Mouse (Mus musculus): ENCODE measurements around the gene Fbxo28. TPM values are rescaled to one million over a fixed set of nuclear protein-coding genes. Genes with fewer than 3 reads are reported as not detected.
"Not testable (repeated sequence)": the region's sequence is repeated elsewhere in the genome, so short reads cannot be mapped to it uniquely, and the experiment has no call there.

Gene Fbxo28
- polyA plus RNA-seq, 1 experiment from 2014 or later, result 11.5 TPM

GRCm38 (mm10) chr1:182302176-182302870 lies 39.1 kb downstream of the Fbxo28 start:
- Histone ChIP-seq H3K9ac (no peak overlapping the region), H3K4me3 (no peak overlapping the region), H3K27me3 (replicated peaks) (no peaks in the 10 kb centered on the region), H3K27ac (no peak overlapping the region), H3K4me1 (no peaks in the 10 kb centered on the region), H3K36me3 (no peaks in the 10 kb centered on the region), H3K9me3 (replicated peaks) (no peaks in the 10 kb centered on the region), H3K4me2 (no peak overlapping the region)
- no peak for ATAC-seq
- 45% methylated on average over 6 of the region's 6 CpGs for WGBS (ENCODE audit: insufficient replicate concordance)

GRCm38 (mm10) chr1:182297821-182298220 lies 43.6 kb downstream of the Fbxo28 start:
- no peak overlapping the region for H3K4me2 ChIP-seq
- no peak for ATAC-seq
- H3K9me3 ChIP-seq (replicated peaks), result no peaks in the 10 kb centered on the region
- H3K4me3 ChIP-seq, result no peak overlapping the region
- WGBS (ENCODE audit: insufficient replicate concordance), result 84% methylated on average over 5 of the region's 5 CpGs
- H3K4me1 ChIP-seq, result 0 out of 2 replicates have a peak, but pooled peaks cover 4% of the 10 kb centered on the region
- no peak overlapping the region for H3K9ac ChIP-seq
- H3K27ac ChIP-seq, result no peak overlapping the region
- no peaks in the 10 kb centered on the region for H3K27me3 ChIP-seq (replicated peaks)
- no peaks in the 10 kb centered on the region for H3K36me3 ChIP-seq

GRCm38 (mm10) chr1:182297246-182297645 lies 44.2 kb downstream of the Fbxo28 start:
- H3K27me3 ChIP-seq (replicated peaks), result no peaks in the 10 kb centered on the region
- WGBS (ENCODE audit: insufficient replicate concordance), result 74% methylated on average over 3 of the region's 3 CpGs
- no peaks in the 10 kb centered on the region for H3K36me3 ChIP-seq
- no peak for ATAC-seq
- no peak overlapping the region for H3K9ac ChIP-seq
- no peak overlapping the region for H3K4me2 ChIP-seq
- no peaks in the 10 kb centered on the region for H3K9me3 ChIP-seq (replicated peaks)
- no peak overlapping the region for H3K4me3 ChIP-seq
- no peak overlapping the region for H3K27ac ChIP-seq
- peaks cover 10% of the 10 kb centered on the region; the same call in 1 of the 2 replicates for H3K4me1 ChIP-seq

GRCm38 (mm10) chr1:182296816-182297215 lies 44.6 kb downstream of the Fbxo28 start:
- Histone ChIP-seq H3K27me3 (replicated peaks) (no peaks in the 10 kb centered on the region), H3K4me1 (peaks cover 14% of the 10 kb centered on the region; the same call in 1 of the 2 replicates), H3K4me2 (no peak overlapping the region), H3K4me3 (no peak overlapping the region), H3K27ac (no peak overlapping the region), H3K9ac (no peak overlapping the region), H3K36me3 (no peaks in the 10 kb centered on the region), H3K9me3 (replicated peaks) (no peaks in the 10 kb centered on the region)
- 68% methylated on average over 6 of the region's 6 CpGs for WGBS (ENCODE audit: insufficient replicate concordance)
- ATAC-seq, result no peak

- no peak for ATAC-seq
- 72% methylated on average over 6 of the region's 6 CpGs for WGBS (ENCODE audit: insufficient replicate concordance)
- Histone ChIP-seq H3K27me3 (replicated peaks) (no peaks in the 10 kb centered on the region), H3K4me1 (peaks cover 16% of the 10 kb centered on the region; the same call in 1 of the 2 replicates), H3K9ac (no peak overlapping the region), H3K4me3 (no peak overlapping the region), H3K27ac (no peak overlapping the region), H3K9me3 (replicated peaks) (no peaks in the 10 kb centered on the region), H3K4me2 (no peak overlapping the region), H3K36me3 (no peaks in the 10 kb centered on the region)
Measured at GRCm38 (mm10) chr1:182296141-182296540, 45.3 kb downstream of the Fbxo28 start.

- 49% methylated on average over 4 of the region's 4 CpGs for WGBS (ENCODE audit: insufficient replicate concordance)
Measured at GRCm38 (mm10) chr1:182292291-182292690, 49.1 kb downstream of the Fbxo28 start.

GRCm38 (mm10) chr1:182290741-182291140 lies 50.7 kb downstream of the Fbxo28 start:
- not testable (repeated sequence) for ATAC-seq

More at GRCm38 (mm10) chr1:182292291-182292690, 49.1 kb downstream of the Fbxo28 start:
- Histone ChIP-seq H3K9me3 (replicated peaks) (no peaks in the 10 kb centered on the region), H3K4me2 (no peak overlapping the region), H3K36me3 (no peaks in the 10 kb centered on the region), H3K4me1 (peaks cover 16% of the 10 kb centered on the region; the same call in 1 of the 2 replicates), H3K27me3 (replicated peaks) (no peaks in the 10 kb centered on the region), H3K27ac (no peak overlapping the region; the same call in 1 of the 2 replicates), H3K9ac (no peak overlapping the region), H3K4me3 (no peak overlapping the region)
- ATAC-seq, result no peak

GRCm38 (mm10) chr1:182289781-182290180 lies 51.6 kb downstream of the Fbxo28 start:
- Histone ChIP-seq H3K4me3 (no peak overlapping the region), H3K36me3 (no peaks in the 10 kb centered on the region), H3K9me3 (replicated peaks) (no peaks in the 10 kb centered on the region), H3K9ac (no peak overlapping the region), H3K27me3 (replicated peaks) (0 out of 2 replicates have a peak, but pooled peaks cover 2% of the 10 kb centered on the region), H3K27ac (no peak overlapping the region), H3K4me1 (peaks cover 18% of the 10 kb centered on the region; the same call in 1 of the 2 replicates), H3K4me2 (no peak overlapping the region)
- WGBS (ENCODE audit: insufficient replicate concordance), result 59% methylated on average over 2 of the region's 2 CpGs
- ATAC-seq, result no peak

More at GRCm38 (mm10) chr1:182290741-182291140, 50.7 kb downstream of the Fbxo28 start:
- not testable (repeated sequence) for H3K9me3 ChIP-seq (replicated peaks); H3K4me3 ChIP-seq; H3K9ac ChIP-seq; H3K36me3 ChIP-seq; H3K27me3 ChIP-seq (replicated peaks); H3K27ac ChIP-seq; H3K4me2 ChIP-seq
- peaks cover 16% of the 10 kb centered on the region; the same call in 1 of the 2 replicates for H3K4me1 ChIP-seq
- WGBS (ENCODE audit: insufficient replicate concordance), result 72% methylated on average over 3 of the region's 3 CpGs

- no peak for ATAC-seq
- H3K27me3 ChIP-seq (replicated peaks), result 0 out of 2 replicates have a peak, but pooled peaks cover 4% of the 10 kb centered on the region
- H3K9me3 ChIP-seq (replicated peaks), result no peaks in the 10 kb centered on the region
- no peaks in the 10 kb centered on the region for H3K36me3 ChIP-seq
- H3K27ac ChIP-seq, result no peak overlapping the region
- H3K4me3 ChIP-seq, result no peak overlapping the region
- H3K4me1 ChIP-seq, result peaks cover 29% of the 10 kb centered on the region
- WGBS (ENCODE audit: insufficient replicate concordance), result 46% methylated on average over 2 of the region's 2 CpGs
- no peak overlapping the region for H3K4me2 ChIP-seq
- H3K9ac ChIP-seq, result no peak overlapping the region
Measured at GRCm38 (mm10) chr1:182288601-182289000, 52.8 kb downstream of the Fbxo28 start.

GRCm38 (mm10) chr1:182287781-182288180 lies 53.6 kb downstream of the Fbxo28 start:
- H3K27me3 ChIP-seq (replicated peaks), result 0 out of 2 replicates have a peak, but pooled peaks cover 4% of the 10 kb centered on the region
- no peak for ATAC-seq
- no peaks in the 10 kb centered on the region for H3K36me3 ChIP-seq
- H3K4me1 ChIP-seq, result peaks cover 33% of the 10 kb centered on the region
- 69% methylated on average over 7 of the region's 7 CpGs for WGBS (ENCODE audit: insufficient replicate concordance)
- no peaks in the 10 kb centered on the region for H3K9me3 ChIP-seq (replicated peaks)
- no peak overlapping the region for H3K4me2 ChIP-seq
- no peak overlapping the region for H3K27ac ChIP-seq
- no peak overlapping the region for H3K4me3 ChIP-seq
- no peak overlapping the region for H3K9ac ChIP-seq

GRCm38 (mm10) chr1:182284795-182285194 lies 56.6 kb downstream of the Fbxo28 start:
- H3K4me1 ChIP-seq, result peaks cover 40% of the 10 kb centered on the region
- no peak overlapping the region for H3K27ac ChIP-seq
- H3K27me3 ChIP-seq (replicated peaks), result 0 out of 2 replicates have a peak, but pooled peaks cover 4% of the 10 kb centered on the region
- no peak overlapping the region for H3K4me2 ChIP-seq
- no peaks in the 10 kb centered on the region for H3K9me3 ChIP-seq (replicated peaks)
- ATAC-seq, result no peak
- WGBS (ENCODE audit: insufficient replicate concordance), result 85% methylated on average over 2 of the region's 2 CpGs
- H3K9ac ChIP-seq, result no peak overlapping the region
- H3K4me3 ChIP-seq, result no peak overlapping the region
- peaks cover 8% of the 10 kb centered on the region for H3K36me3 ChIP-seq

- H3K4me2 ChIP-seq, result peak overlapping the region; percentile 84
- H3K36me3 ChIP-seq, result peaks cover 21% of the 10 kb centered on the region
- H3K27ac ChIP-seq, result no peak overlapping the region
- WGBS (ENCODE audit: insufficient replicate concordance), result 24% methylated on average over 7 of the region's 7 CpGs
- H3K9ac ChIP-seq, result peak overlapping the region; percentile 61
- H3K9me3 ChIP-seq (replicated peaks), result no peaks in the 10 kb centered on the region
- H3K27me3 ChIP-seq (replicated peaks), result 0 out of 2 replicates have a peak, but pooled peaks cover 4% of the 10 kb centered on the region
- peak overlapping the region; percentile 77 for H3K4me3 ChIP-seq
- no peak for ATAC-seq
- H3K4me1 ChIP-seq, result peaks cover 43% of the 10 kb centered on the region
Measured at GRCm38 (mm10) chr1:182283231-182283630, 58.2 kb downstream of the Fbxo28 start.

Measured in liver, embryonic 12.5 days (tissue).